Mouse (Mus musculus) neural tube, embryonic 11.5 days (tissue): ENCODE data around the gene Gata3. TPM values are rescaled to one million over a fixed set of nuclear protein-coding genes. Genes with fewer than 3 reads are reported as not detected.
A peak's percentile ranks its signal among the peaks of the same experiment; 100 is the strongest.

ENCODE experiments used
- ATAC-seq: fragments of 200-750 bp; cut with Nextera tagmentation; 2 replicates; pipeline ENCODE4 v1.8.0; 2017; ENCODE audit warnings: moderate number of reproducible peaks, mild to moderate bottlenecking, moderate TSS enrichment, moderate library complexity; ENCODE audit not compliant: insufficient read depth, low FRiP score, low TSS enrichment
- DNase-seq: peaks from one replicate; pipeline ENCODE4 v3.0.0-alpha.2; 2015; ENCODE audit warnings: low spot score
- H3K27ac ChIP-seq: fragments of 300-500 bp; sonication (generic); 2 replicates; pipeline ENCODE4 v1.5.1; 2014; ENCODE audit warnings: low read depth, mild to moderate bottlenecking, low read length
- H3K27me3 ChIP-seq: fragments of 300-500 bp; sonication (generic); 2 replicates; pipeline ENCODE4 v1.6.1; 2014; ENCODE audit warnings: mild to moderate bottlenecking, low read length, mixed read lengths; ENCODE audit not compliant: control insufficient read depth, insufficient read depth
- H3K36me3 ChIP-seq: fragments of 300-500 bp; sonication (generic); 2 replicates; pipeline ENCODE4 v1.6.1; 2014; ENCODE audit warnings: mild to moderate bottlenecking, low read length, moderate library complexity, mixed read lengths; ENCODE audit not compliant: control insufficient read depth, insufficient read depth
- H3K4me1 ChIP-seq: fragments of 300-500 bp; sonication (generic); 2 replicates; pipeline ENCODE4 v1.6.1; 2014; ENCODE audit warnings: low read length, mixed read lengths; ENCODE audit not compliant: control insufficient read depth, insufficient read depth
- H3K4me2 ChIP-seq: fragments of 300-500 bp; sonication (generic); 2 replicates; pipeline ENCODE4 v1.6.1; 2014; ENCODE audit warnings: low read depth, mild to moderate bottlenecking, moderate library complexity
- H3K4me3 ChIP-seq: fragments of 300-500 bp; sonication (generic); 2 replicates; pipeline ENCODE4 v1.5.1; 2014; ENCODE audit warnings: low read depth, low read length
- H3K9ac ChIP-seq: fragments of 300-500 bp; sonication (generic); 2 replicates; pipeline ENCODE4 v1.6.1; 2014; ENCODE audit warnings: mild to moderate bottlenecking, low read length
- H3K9me3 ChIP-seq: fragments of 300-500 bp; sonication (generic); 2 replicates; pipeline ENCODE4 v1.6.1; 2016; ENCODE audit warnings: low read length; ENCODE audit not compliant: control insufficient read depth
- WGBS: fragments of 180-500 bp; shearing (Covaris S2); extraction: QIAGEN DNeasy Blood & Tissue Kit; methylation state at CpG from one replicate; pipeline ENCODE4 v1.1.7; 2014; 5-methylcytosine and 5-hydroxymethylcytosine counted together
- polyA plus RNA-seq: library from polyadenylated mRNA; unstranded; fragments of >200 nt; fragmentation: Nextera tagmentation; extraction: Ambion mirVana; gene quantifications from 2 replicates; pipeline ENCODE4 v1.2.1, GENCODE M21; 2014

The Gata3 gene
- polyA plus RNA-seq, 1 experiment from 2014 or later: 8.6 TPM

- H3K9me3 ChIP-seq: no peaks in the 10 kb centered on the region
- H3K4me1 ChIP-seq: no peaks in the 10 kb centered on the region
- no peaks in the 10 kb centered on the region for H3K36me3 ChIP-seq
- no peak for ATAC-seq
- 54% methylated on average over 14 of the region's 14 CpGs for WGBS
- H3K9ac ChIP-seq: no peak overlapping the region
- peaks cover 6% of the 10 kb centered on the region; the same call in 1 of the 2 replicates for H3K27me3 ChIP-seq
- DNase-seq: no peak
- no peak overlapping the region for H3K27ac ChIP-seq
- no peak overlapping the region for H3K4me3 ChIP-seq
- no peak overlapping the region for H3K4me2 ChIP-seq
These were observed 14.2 kb upstream of the Gata3 start for GRCm38 (mm10) chr2:9903854-9904560.

GRCm38 (mm10) chr2:9897846-9898245 is 8.0 kb upstream of the Gata3 start:
- WGBS: under 1% methylated on average over 8 of the region's 8 CpGs
- Histone ChIP-seq H3K4me3 (no peak overlapping the region), H3K9ac (no peak overlapping the region), H3K4me1 (no peaks in the 10 kb centered on the region), H3K36me3 (no peaks in the 10 kb centered on the region), H3K9me3 (no peaks in the 10 kb centered on the region), H3K4me2 (no peak overlapping the region), H3K27me3 (peaks cover 63% of the 10 kb centered on the region), H3K27ac (no peak overlapping the region)
- ATAC-seq: no peak; the same call in 1 of the 2 replicates
- peak; percentile 22 for DNase-seq

- no peak overlapping the region for H3K4me3 ChIP-seq
- WGBS: under 1% methylated on average over 22 of the region's 22 CpGs
- ATAC-seq (0 out of 2 replicates have a peak, but pooled peaks have one; percentile 23), DNase-seq (peak; percentile 58)
- H3K36me3 ChIP-seq: no peaks in the 10 kb centered on the region
- no peaks in the 10 kb centered on the region for H3K4me1 ChIP-seq
- no peak overlapping the region for H3K27ac ChIP-seq
- peaks cover 75% of the 10 kb centered on the region for H3K27me3 ChIP-seq
- peak overlapping the region; percentile 7 for H3K4me2 ChIP-seq
- no peak overlapping the region for H3K9ac ChIP-seq
- H3K9me3 ChIP-seq: no peaks in the 10 kb centered on the region
These were observed 6.4 kb upstream of the Gata3 start for GRCm38 (mm10) chr2:9896097-9896770.

GRCm38 (mm10) chr2:9894836-9895593 is 5.2 kb upstream of the Gata3 start:
- ATAC-seq (no peak; the same call in 1 of the 2 replicates), DNase-seq (peak; percentile 23)
- Histone ChIP-seq H3K36me3 (no peaks in the 10 kb centered on the region), H3K4me1 (no peaks in the 10 kb centered on the region), H3K9me3 (no peaks in the 10 kb centered on the region), H3K9ac (no peak overlapping the region), H3K27ac (no peak overlapping the region), H3K4me3 (no peak overlapping the region), H3K27me3 (peaks cover 86% of the 10 kb centered on the region), H3K4me2 (no peak overlapping the region)
- WGBS: under 1% methylated on average over 19 of the region's 19 CpGs

- Histone ChIP-seq H3K27me3 (peaks cover 91% of the 10 kb centered on the region), H3K36me3 (no peaks in the 10 kb centered on the region), H3K4me2 (no peak overlapping the region), H3K4me1 (no peaks in the 10 kb centered on the region), H3K4me3 (no peak overlapping the region), H3K27ac (no peak overlapping the region), H3K9me3 (no peaks in the 10 kb centered on the region), H3K9ac (no peak overlapping the region)
- DNase-seq (peak; percentile 26), ATAC-seq (peak; percentile 11; the same call in 1 of the 2 replicates)
- WGBS: 0% methylated on average over 6 of the region's 6 CpGs
These were observed 3.6 kb upstream of the Gata3 start for GRCm38 (mm10) chr2:9893272-9893953.

GRCm38 (mm10) chr2:9892541-9892940 is 2.7 kb upstream of the Gata3 start:
- Histone ChIP-seq H3K27me3 (peaks cover 91% of the 10 kb centered on the region), H3K9me3 (no peaks in the 10 kb centered on the region), H3K9ac (no peak overlapping the region), H3K27ac (no peak overlapping the region), H3K4me2 (no peak overlapping the region), H3K4me1 (no peaks in the 10 kb centered on the region), H3K36me3 (no peaks in the 10 kb centered on the region), H3K4me3 (no peak overlapping the region)
- 1% methylated on average over 7 of the region's 7 CpGs for WGBS
- no peak for ATAC-seq
- peak; percentile 10 for DNase-seq

GRCm38 (mm10) chr2:9890906-9891305 is 1.1 kb upstream of the Gata3 start:
- Histone ChIP-seq H3K9me3 (no peaks in the 10 kb centered on the region), H3K27me3 (peaks cover 92% of the 10 kb centered on the region), H3K4me3 (no peak overlapping the region), H3K27ac (no peak overlapping the region), H3K9ac (no peak overlapping the region), H3K4me1 (no peaks in the 10 kb centered on the region), H3K4me2 (no peak overlapping the region), H3K36me3 (no peaks in the 10 kb centered on the region)
- DNase-seq (peak; percentile 18), ATAC-seq (no peak)
- WGBS: 0% methylated on average over 5 of the region's 5 CpGs

GRCm38 (mm10) chr2:9890251-9890650 is 417 bp upstream of the Gata3 start:
- Histone ChIP-seq H3K4me2 (no peak overlapping the region), H3K27me3 (peaks cover 92% of the 10 kb centered on the region), H3K4me3 (no peak overlapping the region), H3K9me3 (no peaks in the 10 kb centered on the region), H3K4me1 (no peaks in the 10 kb centered on the region), H3K9ac (no peak overlapping the region), H3K27ac (no peak overlapping the region), H3K36me3 (no peaks in the 10 kb centered on the region)
- ATAC-seq: no peak
- 6% methylated on average over 8 of the region's 8 CpGs for WGBS
- peak; percentile 10 for DNase-seq
